Mouse (Mus musculus) E14TG2a.4 (cell line): ENCODE data around the gene Zfyve16.

Experiments
- CTCF ChIP-seq: conservative IDR thresholded peaks from 2 replicates; pipeline ENCODE4 v1.5.1; 2014; ENCODE audit warnings: low read length
- NANOG ChIP-seq: IDR thresholded peaks from 2 replicates; pipeline ENCODE4 v1.6.1; 2014; ENCODE audit warnings: borderline replicate concordance, low read length, mixed read lengths
- POU5F1 ChIP-seq: IDR thresholded peaks from 2 replicates; pipeline ENCODE4 v1.6.1; 2014; ENCODE audit warnings: low read length, borderline replicate concordance

GRCm38 (mm10) chr13:92540997-92541396 lies 10.3 kb upstream of the Zfyve16 start:
- no peak for TF ChIP-seq CTCF
- no peak for TF ChIP-seq NANOG
- no peak for TF ChIP-seq POU5F1
